Mouse (Mus musculus): ENCODE results near the gene C2cd5.

DNA sequence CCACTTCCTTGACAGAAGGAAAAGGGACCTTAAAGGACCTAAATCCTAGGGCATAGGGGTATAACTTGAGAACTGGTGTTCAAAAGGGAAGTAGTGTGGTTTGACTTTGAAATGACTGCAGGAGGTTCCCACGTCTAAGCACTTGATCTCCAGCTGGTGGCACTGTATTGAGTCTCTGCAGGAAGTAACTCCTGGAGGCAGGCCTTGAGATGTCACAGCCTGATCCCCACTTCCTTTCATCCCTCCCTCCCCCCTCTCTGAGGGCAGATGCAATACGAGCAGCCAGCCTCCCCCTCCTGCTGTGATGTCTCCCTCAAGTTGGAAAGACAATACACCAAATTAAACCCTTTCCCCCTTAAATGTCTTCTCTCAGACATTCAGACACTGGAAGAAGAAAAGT lies 14.6 kb upstream of the C2cd5 start:
- TF ChIP-seq CTCF (IDR thresholded peaks at IDR 0.05; ENCODE audit: insufficient read depth, low read length), result 0 out of 2 replicates have a peak, but pooled peaks have one; percentile 23
- no peak for TF ChIP-seq POLR2A (IDR thresholded peaks at IDR 0.05; ENCODE audit: borderline replicate concordance, extremely low read depth, low read depth, low read length)

All from lung, adult 2 months (tissue).